Mouse (Mus musculus): ENCODE measurements around the gene Zfp760. TPM values are rescaled to one million over a fixed set of nuclear protein-coding genes. Genes with fewer than 3 reads are reported as not detected.
"Not testable (repeated sequence)": the region's sequence is repeated elsewhere in the genome, so short reads cannot be mapped to it uniquely, and the experiment has no call there.

The Zfp760 gene
- polyA plus RNA-seq (2017; shearing (Covaris generic)): 1 to 10 TPM; 4.7 to 5.3 TPM

GRCm38 (mm10) chr17:21707343-21707996, at the start of gene Zfp760:
Zfp760 (plus strand) TSS chr17:21707741.
- peak; percentile 79 for ATAC-seq

GRCm38 (mm10) chr17:21678826-21679225, 28.7 kb upstream of the Zfp760 start:
- not testable (repeated sequence) for ATAC-seq

GRCm38 (mm10) chr17:21679273-21680018, 28.1 kb upstream of the Zfp760 start:
- peak; percentile 98 for ATAC-seq

DNA sequence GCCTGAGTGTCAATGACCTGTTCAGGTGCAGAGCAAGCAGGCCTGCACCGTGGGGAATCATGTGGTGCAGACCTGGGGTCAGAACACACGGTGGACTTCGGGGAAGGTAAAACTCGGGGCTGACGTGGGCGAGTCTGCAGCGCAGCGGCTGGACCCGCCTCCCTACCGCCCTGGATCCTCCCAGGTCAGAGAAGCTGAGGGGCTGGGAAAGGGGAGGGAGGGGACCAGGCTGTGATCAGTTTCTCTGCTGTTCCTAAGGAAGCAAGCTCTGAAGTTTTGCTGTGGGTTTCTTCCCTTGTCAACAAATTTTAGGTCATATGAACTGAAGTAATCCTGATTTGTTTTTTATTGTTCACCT, 27.5 kb upstream of the Zfp760 start:
- ATAC-seq: not testable (repeated sequence)

DNA sequence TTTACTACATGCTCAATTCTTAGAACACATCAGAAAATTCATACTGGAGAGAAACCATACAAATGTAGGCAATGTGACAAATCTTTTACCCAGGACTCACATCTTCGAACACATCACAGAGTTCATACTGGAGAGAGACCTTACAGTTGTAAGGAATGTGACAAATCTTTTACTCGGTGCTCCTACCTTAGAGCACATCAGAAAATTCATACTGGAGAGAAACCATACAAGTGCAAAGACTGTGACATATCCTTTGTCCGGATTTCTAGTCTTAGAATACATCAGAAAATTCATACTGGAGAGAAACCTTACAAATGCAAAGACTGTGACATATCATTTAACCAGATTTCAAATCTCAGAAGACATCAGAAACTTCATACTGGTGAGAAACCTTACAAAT, 16.0 kb upstream of the Zfp760 start, which contains the start of gene Gm10226:
TSS of gene Gm10226 (plus strand) at position 301 of the 400 bp plus-strand sequence.
- no peak for ATAC-seq

DNA sequence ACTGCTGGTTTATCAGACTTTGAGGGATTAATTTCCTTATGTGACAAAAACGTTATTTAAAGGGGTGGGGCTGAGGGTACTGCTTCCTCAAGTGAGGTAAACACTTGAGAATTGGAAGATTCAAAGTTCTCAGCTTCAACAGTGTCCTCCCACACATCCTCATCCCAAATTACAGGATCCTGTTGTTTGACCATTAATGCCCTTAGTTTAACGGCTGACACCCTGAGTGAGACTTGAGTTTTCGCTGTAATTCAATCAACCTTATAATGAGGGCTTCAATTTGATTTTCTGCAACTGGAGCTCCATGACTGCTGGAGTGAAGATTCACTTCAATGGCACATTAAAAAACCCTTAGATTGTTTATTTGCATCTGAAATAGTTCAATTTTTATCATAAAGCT, 14.2 kb upstream of the Zfp760 start:
- no peak for ATAC-seq

DNA sequence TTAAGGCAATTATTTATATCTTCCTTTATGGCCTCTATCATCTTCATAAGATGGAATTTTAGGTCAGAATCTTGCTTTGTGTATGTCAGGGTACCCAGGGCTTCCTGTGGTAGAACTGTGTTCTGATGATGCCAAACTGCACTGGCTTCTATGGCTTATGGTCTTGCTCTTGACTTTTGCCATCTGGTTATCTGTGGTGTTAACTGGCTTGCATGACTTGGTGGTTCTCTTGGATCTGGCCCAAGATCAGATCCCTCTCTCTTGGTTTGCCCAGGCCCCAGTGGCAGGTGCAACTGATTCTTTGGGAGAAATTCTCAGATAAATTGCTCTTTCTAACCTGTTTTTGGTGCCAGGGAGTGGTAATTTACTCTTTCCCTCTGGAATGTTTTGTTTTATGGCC, 11.5 kb upstream of the Zfp760 start:
- ATAC-seq: no peak

DNA sequence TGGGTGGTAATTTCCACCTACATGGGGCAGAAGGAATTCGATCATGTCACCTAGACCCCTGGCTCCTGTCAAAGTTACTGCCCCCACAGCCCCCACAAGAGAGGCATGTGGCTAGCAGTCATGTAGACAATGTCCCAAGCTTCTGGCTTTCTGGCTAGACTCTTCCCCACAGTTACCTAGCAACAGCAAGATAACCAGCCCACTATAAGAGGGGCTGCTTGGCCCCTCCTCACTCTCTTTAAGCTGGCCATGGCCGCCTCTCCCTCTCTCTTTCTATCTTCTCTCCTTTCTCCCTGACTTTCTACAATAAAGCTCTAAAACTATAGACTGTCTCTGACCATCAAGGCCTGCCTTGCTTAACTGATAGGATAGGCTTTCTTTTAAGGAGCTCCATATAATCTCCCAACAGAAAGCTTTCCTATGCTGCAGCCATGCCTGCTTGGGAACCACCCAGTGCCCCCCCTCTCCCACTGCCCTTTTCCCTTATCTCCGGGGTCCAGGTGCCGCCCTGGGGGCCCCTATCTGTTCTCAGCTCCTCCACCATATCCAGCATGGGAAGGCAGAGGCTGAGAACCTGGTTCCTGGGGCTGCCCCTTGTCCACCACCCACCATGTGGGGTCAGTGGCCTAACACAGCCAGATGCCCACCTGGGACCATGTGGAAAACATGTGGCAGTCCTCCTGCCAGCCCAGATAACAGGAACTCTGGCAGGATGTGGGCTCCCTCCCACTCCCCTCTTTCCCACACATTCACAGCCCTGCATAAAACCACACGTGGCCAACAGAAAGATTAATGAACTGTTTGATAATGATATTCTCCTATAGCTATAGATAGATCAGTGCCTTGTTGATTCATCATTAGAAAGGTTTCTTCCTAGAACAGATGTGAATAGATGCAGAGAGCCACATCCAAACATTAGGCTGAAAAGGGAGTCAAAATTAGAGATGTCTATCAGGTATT, 5.0 kb upstream of the Zfp760 start:
- ATAC-seq: no peak

DNA sequence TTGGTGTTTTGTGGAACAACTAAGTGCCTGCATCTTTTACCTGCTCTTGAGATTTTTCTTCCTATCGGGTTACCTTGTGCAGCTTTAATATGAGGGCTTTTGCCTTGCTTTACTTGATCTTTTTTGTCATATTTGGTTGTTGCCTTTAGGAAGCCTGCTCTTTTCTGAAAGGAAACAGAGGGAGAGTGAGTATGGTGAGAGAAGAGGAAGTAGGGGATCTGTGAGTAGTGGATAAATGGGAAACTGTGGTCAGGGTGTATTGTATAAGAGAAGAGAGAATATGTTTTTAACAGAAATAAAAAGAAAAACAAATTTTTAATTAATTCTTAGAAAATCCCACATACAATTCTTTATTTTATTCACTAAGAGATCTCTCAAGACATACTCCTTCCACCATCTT, 4.1 kb upstream of the Zfp760 start:
- ATAC-seq: no peak

- no peak for ATAC-seq
These were observed 860 bp downstream of the Zfp760 start for GRCm38 (mm10) chr17:21708401-21708800.

DNA sequence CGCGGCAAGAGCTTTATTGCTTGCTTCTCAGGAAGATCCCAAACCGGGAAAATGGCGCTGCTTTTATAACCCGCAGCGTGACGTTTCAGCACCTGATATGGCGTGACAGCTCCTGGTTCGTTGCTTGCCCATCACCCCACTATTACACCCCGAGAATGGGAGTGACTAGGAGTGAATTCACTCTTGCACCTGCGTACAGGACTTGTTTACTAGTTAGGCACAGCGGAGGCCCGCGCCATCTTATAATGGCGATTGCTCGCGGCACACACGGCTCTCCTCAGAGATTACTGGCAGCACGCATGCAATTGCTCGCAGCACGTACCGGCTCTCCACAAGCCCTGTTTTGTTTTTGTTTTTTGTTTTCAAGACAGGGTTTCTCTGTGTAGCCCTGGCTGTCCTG, 23.0 kb downstream of the Zfp760 start, which contains the start of gene Zfp229:
TSS of gene Zfp229 (plus strand) at position 301 of the 400 bp plus-strand sequence.
- not testable (repeated sequence) for ATAC-seq

DNA sequence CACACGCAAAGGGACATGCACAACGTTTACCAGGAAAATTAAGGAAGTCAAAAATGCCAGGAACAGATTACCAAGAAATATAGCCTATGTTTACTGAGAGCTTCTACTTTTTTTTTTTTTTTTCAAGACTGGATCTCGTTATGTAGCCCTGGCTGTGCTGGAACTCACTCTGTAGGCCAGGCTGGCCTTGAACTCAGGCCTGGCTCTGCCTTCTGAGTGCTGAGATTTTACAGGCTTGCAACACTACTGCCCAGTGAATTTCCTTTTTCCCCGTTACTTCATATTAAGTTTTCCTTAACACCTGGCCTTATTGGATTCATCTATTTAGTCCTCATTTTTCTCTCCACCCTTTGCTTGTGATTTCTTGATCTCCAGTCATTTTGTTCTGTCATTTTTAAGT, 25.5 kb downstream of the Zfp760 start:
- no peak for ATAC-seq

- peak; percentile 87 for ATAC-seq
These were observed 26.0 kb downstream of the Zfp760 start for GRCm38 (mm10) chr17:21733529-21734031.

- ATAC-seq: no peak
These were observed 45.2 kb downstream of the Zfp760 start for GRCm38 (mm10) chr17:21752791-21753190.

DNA sequence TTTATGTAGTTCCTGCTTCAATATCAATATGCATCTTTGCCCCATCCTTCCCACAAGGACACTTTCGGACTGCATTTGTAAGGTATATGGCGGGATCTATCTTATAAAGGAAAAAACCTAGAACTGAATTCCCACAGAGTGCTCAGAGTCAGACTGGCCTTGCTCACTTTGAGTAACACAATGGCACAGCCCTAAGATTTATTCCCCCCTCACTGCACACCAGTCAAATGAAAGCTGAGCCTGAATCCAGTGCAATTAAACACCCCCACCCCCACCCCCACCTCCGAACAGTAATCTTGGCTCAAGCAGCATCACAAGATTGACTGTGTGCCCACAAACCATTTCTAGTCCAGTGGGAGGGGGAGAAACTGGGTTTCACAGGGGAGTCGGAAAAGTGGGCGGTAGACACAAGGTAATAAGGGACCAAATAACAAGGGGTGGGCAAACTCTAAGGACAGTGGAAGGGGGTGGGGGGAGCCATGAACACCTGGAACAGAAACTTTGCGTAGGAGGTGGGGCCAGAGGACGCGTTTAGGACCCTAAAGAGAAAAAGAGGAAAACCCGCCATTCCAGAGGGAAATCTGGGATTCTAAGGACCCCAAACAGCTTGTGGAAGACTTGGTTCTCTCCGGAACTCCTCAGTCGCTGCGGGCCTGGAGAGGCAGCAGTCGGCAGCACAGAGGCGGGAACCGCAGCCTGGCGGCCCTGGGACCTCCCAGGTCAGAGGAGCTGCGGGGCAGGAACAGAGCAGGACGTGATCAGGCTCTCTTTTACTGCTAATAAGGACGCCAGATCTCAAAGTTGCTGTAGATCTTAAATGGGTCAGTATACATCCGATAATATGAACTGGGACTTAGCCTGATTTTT, 46.0 kb downstream of the Zfp760 start:
- no peak for ATAC-seq

DNA sequence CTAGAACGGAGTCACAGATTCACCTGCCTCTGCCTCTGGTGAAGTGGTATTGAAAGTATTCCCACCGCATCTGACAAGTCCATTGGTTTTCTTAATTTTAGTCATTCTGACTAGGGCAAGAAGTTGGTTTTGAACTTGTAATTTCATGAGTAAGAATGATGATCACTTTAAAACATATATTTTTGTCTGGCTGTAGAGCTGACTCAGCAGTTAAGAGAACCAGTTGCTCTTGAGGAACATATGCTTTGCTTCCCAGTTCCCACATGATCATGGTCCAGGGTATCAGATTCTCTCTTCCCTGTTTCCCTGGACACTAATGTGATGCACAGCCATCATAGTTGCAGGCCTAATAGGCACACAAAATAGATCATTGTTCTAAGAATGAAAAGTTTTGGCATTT, 62.8 kb downstream of the Zfp760 start:
- no peak for ATAC-seq

Other genes starting within 250 kb of the Zfp760 start
- 10 to 100 TPM; 44.8 to 46.9 TPM for gene Zfp53, start 218.7 kb upstream of the Zfp760 start, polyA plus RNA-seq (2017; shearing (Covaris generic))
- 10 to 100 TPM; 20.8 to 21.6 TPM for gene Zfp52, start 172.2 kb upstream of the Zfp760 start, polyA plus RNA-seq (2017; shearing (Covaris generic))
- 10 to 100 TPM; 13.0 to 14.0 TPM for gene Zfp948, start 140.7 kb upstream of the Zfp760 start, polyA plus RNA-seq (2017; shearing (Covaris generic))
- gene Zfp983, start 57.1 kb upstream of the Zfp760 start, polyA plus RNA-seq (2017; shearing (Covaris generic)): 10 to 100 TPM in 1 of 2 experiments, 1 to 10 TPM in 1; 7.5 to 11.4 TPM
- 10 to 100 TPM; 12.6 to 12.8 TPM for gene Gm10226, start 15.9 kb upstream of the Zfp760 start, polyA plus RNA-seq (2017; shearing (Covaris generic))
- gene Zfp229, start 23.1 kb downstream of the Zfp760 start, polyA plus RNA-seq (2017; shearing (Covaris generic)): under 1 TPM; 0.32 TPM
- under 1 TPM; 0.15 to 0.50 TPM for gene Zfp820, start 138.0 kb downstream of the Zfp760 start, polyA plus RNA-seq (2017; shearing (Covaris generic))
- gene Zfp995, start 202.2 kb downstream of the Zfp760 start, polyA plus RNA-seq (2017; shearing (Covaris generic)): 10 to 100 TPM; 11.8 to 12.2 TPM

Measured in CD4-positive, CD25-positive, alpha-beta regulatory T cell, adult 4 months (primary cell).